Mouse (Mus musculus): ENCODE results near the gene Tomm40l.

The Tomm40l gene

GRCm38 (mm10) chr1:171229750-171230149 lies 7.4 kb upstream of the Tomm40l start:
- no peak for DNase-seq (ENCODE audit: low spot score in 2 of 2)

GRCm38 (mm10) chr1:171227879-171228278 lies 5.6 kb upstream of the Tomm40l start:
- DNase-seq (ENCODE audit: low spot score in 2 of 2) = no peak

GRCm38 (mm10) chr1:171226780-171227179 lies 4.5 kb upstream of the Tomm40l start:
- no peak for DNase-seq (ENCODE audit: low spot score in 2 of 2)

- DNase-seq (ENCODE audit: low spot score in 2 of 2) = no peak
Observed at GRCm38 (mm10) chr1:171224857-171225256, 2.5 kb upstream of the Tomm40l start, which contains the start of gene Apoa2. TSS of gene Apoa2 (plus strand) at chr1:171225054.

- DNase-seq (ENCODE audit: low spot score in 2 of 2) = no peak
Observed at GRCm38 (mm10) chr1:171223796-171224195, 1.5 kb upstream of the Tomm40l start.

GRCm38 (mm10) chr1:171223168-171223567 lies 854 bp upstream of the Tomm40l start:
- DNase-seq (ENCODE audit: low spot score in 2 of 2) = no peak

- no peak for DNase-seq (ENCODE audit: low spot score in 2 of 2)
Observed at GRCm38 (mm10) chr1:171221281-171222193, 777 bp downstream of the Tomm40l start.

GRCm38 (mm10) chr1:171220871-171221270 lies 1.4 kb downstream of the Tomm40l start:
- peak; percentile 54 to 79 for DNase-seq (ENCODE audit: low spot score in 2 of 2)

GRCm38 (mm10) chr1:171216241-171216955 lies 5.9 kb downstream of the Tomm40l start:
- DNase-seq (ENCODE audit: low spot score in 2 of 2) = no peak

GRCm38 (mm10) chr1:171213801-171214496 lies 8.4 kb downstream of the Tomm40l start, which contains the start of gene Nr1i3:
TSS of gene Nr1i3 (plus strand) at chr1:171213970.
- no peak for DNase-seq (ENCODE audit: low spot score in 2 of 2)

- no peak for DNase-seq (ENCODE audit: low spot score in 2 of 2)
Observed at GRCm38 (mm10) chr1:171212854-171213253, 9.5 kb downstream of the Tomm40l start.

GRCm38 (mm10) chr1:171209409-171209808 lies 12.9 kb downstream of the Tomm40l start:
- DNase-seq (ENCODE audit: low spot score in 2 of 2) = no peak

GRCm38 (mm10) chr1:171205704-171206493 lies 16.4 kb downstream of the Tomm40l start:
- no peak for DNase-seq (ENCODE audit: low spot score in 2 of 2)

GRCm38 (mm10) chr1:171204249-171204644 lies 18.1 kb downstream of the Tomm40l start:
- no peak for DNase-seq (ENCODE audit: low spot score in 2 of 2)

- DNase-seq (ENCODE audit: low spot score in 2 of 2) = no peak
Observed at GRCm38 (mm10) chr1:171203471-171204248, 18.7 kb downstream of the Tomm40l start.

- no peak for DNase-seq (ENCODE audit: low spot score in 2 of 2)
Observed at GRCm38 (mm10) chr1:171200769-171201168, 21.5 kb downstream of the Tomm40l start.

- no peak for DNase-seq (ENCODE audit: low spot score in 2 of 2)
Observed at GRCm38 (mm10) chr1:171199532-171199931, 22.8 kb downstream of the Tomm40l start.

GRCm38 (mm10) chr1:171195887-171196397 lies 26.4 kb downstream of the Tomm40l start, which contains the start of gene Pcp4l1:
TSS of gene Pcp4l1 (minus strand) at chr1:171196268.
- DNase-seq (ENCODE audit: low spot score in 2 of 2) = no peak

GRCm38 (mm10) chr1:171195046-171195822 lies 27.1 kb downstream of the Tomm40l start:
- no peak for DNase-seq (ENCODE audit: low spot score in 2 of 2)

Data from spleen, postnatal 14 days (tissue).